Mouse (Mus musculus) C2C12 (cell line): ENCODE data around the gene Sept1. TPM values are rescaled to one million over a fixed set of nuclear protein-coding genes. Genes with fewer than 3 reads are reported as not detected.
A peak's percentile ranks its signal among the peaks of the same experiment; 100 is the strongest.

Experiments
- H3K27me3 ChIP-seq: one replicate; pipeline ENCODE4 v1.6.1; 2011; ENCODE audit not compliant: control insufficient read depth, insufficient read depth, insufficient read length
- H3K36me3 ChIP-seq: one replicate; pipeline ENCODE4 v1.6.1; 2011; ENCODE audit not compliant: control insufficient read depth, insufficient read depth
- H3K4me3 ChIP-seq: one replicate; pipeline ENCODE4 v1.5.1; 2011; ENCODE audit warnings: mild to moderate bottlenecking, control low read depth; ENCODE audit not compliant: poor library complexity, insufficient read depth, severe bottlenecking
- H3K79me2 ChIP-seq: one replicate; pipeline ENCODE4 v1.6.1; 2011; ENCODE audit not compliant: control insufficient read depth, insufficient read depth
- H3K79me3 ChIP-seq: one replicate; pipeline ENCODE4 v1.6.1; 2011; ENCODE audit warnings: low read depth, control low read depth
- H3ac ChIP-seq: one replicate; pipeline ENCODE3; 2011; ENCODE audit warnings: low read depth; ENCODE audit not compliant: control insufficient read depth, insufficient read length
- CEBPB ChIP-seq: IDR thresholded peaks from one replicate; pipeline ENCODE4 v1.6.1; 2011; ENCODE audit warnings: low read depth, mild to moderate bottlenecking, control low read depth, moderate library complexity
- CTCF ChIP-seq: IDR thresholded peaks from one replicate; pipeline ENCODE4 v1.5.1; 2011; ENCODE audit not compliant: control insufficient read depth, insufficient read depth, insufficient read length
- FOSL1 ChIP-seq: IDR thresholded peaks from one replicate; pipeline ENCODE4 v1.8.0; 2011; ENCODE audit warnings: mild to moderate bottlenecking, low read length; ENCODE audit not compliant: poor library complexity, insufficient read depth, severe bottlenecking
- MAX ChIP-seq: IDR thresholded peaks from one replicate; pipeline ENCODE4 v1.6.1; 2011; ENCODE audit warnings: mild to moderate bottlenecking, control low read depth
- MYOD1 ChIP-seq: IDR thresholded peaks from one replicate; pipeline ENCODE4 v1.6.1; 2011; ENCODE audit warnings: low read depth; ENCODE audit not compliant: control insufficient read depth, insufficient read length
- MYOG ChIP-seq: IDR thresholded peaks from one replicate; pipeline ENCODE4 v1.6.1; 2011; ENCODE audit not compliant: control insufficient read depth, insufficient read length; ENCODE audit errors: extremely low read depth
- USF1 ChIP-seq: IDR thresholded peaks from one replicate; pipeline ENCODE4 v1.6.1; 2011; ENCODE audit warnings: low read depth, mild to moderate bottlenecking, control low read depth, moderate library complexity
- long read RNA-seq, 2 experiments: library from polyadenylated mRNA; unstranded; transcript quantifications; one replicate each; pipeline ENCODE4 v2.0.0; 2019 to 2020
- polyA plus RNA-seq: library from polyadenylated mRNA; unstranded; fragments of >200 nt; fragmentation: generic; extraction: Trizol; gene quantifications from one replicate; pipeline ENCODE4 v1.2.1, GENCODE M21; 2012; ENCODE audit warnings: missing spikeins

Sept1 gene
- polyA plus RNA-seq: 1.7 TPM
- long read RNA-seq, experiment 1: 0 reads
- long read RNA-seq, experiment 2, partial matches to known transcripts: 0 of 1 reads
- long read RNA-seq, experiment 2, other reads (novel, unspliced or antisense): 1 of 1 reads

- TF ChIP-seq CTCF (no peak), MYOD1 (no peak), USF1 (no peak), CEBPB (no peak), MAX (no peak), FOSL1 (no peak), MYOG (no peak)
- Histone ChIP-seq H3K79me3 (peaks cover 43% of the 10 kb centered on the region), H3K27me3 (no peaks in the 10 kb centered on the region), H3K79me2 (peaks cover 64% of the 10 kb centered on the region), H3K4me3 (peak within 1 kb of the TSS; percentile 80), H3K36me3 (peaks cover 37% of the 10 kb centered on the region), H3ac (peak within 1 kb of the TSS; percentile 76)
Measured at GRCm38 (mm10) chr7:127232622-127233367, at the start of gene Sept1, which contains the start of gene Zfp553. Gene Sept1, minus strand, starts transcription at chr7:127233130. Gene Zfp553, plus strand, starts transcription at chr7:127233061.

- H3K36me3 ChIP-seq: no peaks in the 10 kb centered on the region
- H3ac ChIP-seq: no peak overlapping the region
- H3K27me3 ChIP-seq: peaks cover 16% of the 10 kb centered on the region
- no peaks in the 10 kb centered on the region for H3K79me2 ChIP-seq
- no peak for TF ChIP-seq CTCF
- TF ChIP-seq MYOG: no peak
- no peak for TF ChIP-seq CEBPB
- no peak for TF ChIP-seq USF1
- TF ChIP-seq MYOD1: no peak
- TF ChIP-seq FOSL1: no peak
- no peak for TF ChIP-seq MAX
- no peak overlapping the region for H3K4me3 ChIP-seq
- no peaks in the 10 kb centered on the region for H3K79me3 ChIP-seq
Measured at GRCm38 (mm10) chr7:127282190-127282589, 49.3 kb upstream of the Sept1 start.

- Histone ChIP-seq H3K36me3 (no peaks in the 10 kb centered on the region), H3K27me3 (peaks cover 14% of the 10 kb centered on the region), H3K79me3 (no peaks in the 10 kb centered on the region), H3K4me3 (no peak overlapping the region), H3K79me2 (no peaks in the 10 kb centered on the region), H3ac (no peak overlapping the region)
- TF ChIP-seq USF1 (no peak), MYOG (no peak), MYOD1 (no peak), CEBPB (no peak), MAX (no peak), FOSL1 (no peak), CTCF (no peak)
Measured at GRCm38 (mm10) chr7:127281114-127281513, 48.2 kb upstream of the Sept1 start.

- H3K79me3 ChIP-seq: no peaks in the 10 kb centered on the region
- no peaks in the 10 kb centered on the region for H3K79me2 ChIP-seq
- H3K4me3 ChIP-seq: no peak overlapping the region
- peaks cover 9% of the 10 kb centered on the region for H3K27me3 ChIP-seq
- H3K36me3 ChIP-seq: no peaks in the 10 kb centered on the region
- TF ChIP-seq MAX (no peak), MYOD1 (no peak), CEBPB (no peak), USF1 (no peak), CTCF (no peak), FOSL1 (no peak), MYOG (no peak)
- no peak overlapping the region for H3ac ChIP-seq
Measured at GRCm38 (mm10) chr7:127280092-127280491, 47.2 kb upstream of the Sept1 start.

- H3ac ChIP-seq: no peak overlapping the region
Measured at GRCm38 (mm10) chr7:127278311-127278710, 45.4 kb upstream of the Sept1 start.

GRCm38 (mm10) chr7:127276519-127276961 is 43.6 kb upstream of the Sept1 start:
- peaks cover 10% of the 10 kb centered on the region for H3K79me3 ChIP-seq
- peaks cover 15% of the 10 kb centered on the region for H3K79me2 ChIP-seq
- no peak overlapping the region for H3K4me3 ChIP-seq
- H3ac ChIP-seq: no peak overlapping the region
- no peaks in the 10 kb centered on the region for H3K36me3 ChIP-seq
- no peaks in the 10 kb centered on the region for H3K27me3 ChIP-seq
- TF ChIP-seq FOSL1 (no peak), MYOD1 (no peak), MYOG (no peak), USF1 (no peak), CEBPB (no peak), MAX (no peak), CTCF (no peak)

More at GRCm38 (mm10) chr7:127278311-127278710, 45.4 kb upstream of the Sept1 start:
- Histone ChIP-seq H3K4me3 (no peak overlapping the region), H3K36me3 (no peaks in the 10 kb centered on the region), H3K27me3 (no peaks in the 10 kb centered on the region), H3K79me2 (peaks cover 4% of the 10 kb centered on the region), H3K79me3 (peaks cover 2% of the 10 kb centered on the region)
- TF ChIP-seq FOSL1: no peak
- peak; percentile 74 for TF ChIP-seq CTCF
